ENCODE assay signal across 8 mouse cellular contexts in genomic region chr11:30265666-30266065, GRCm38 (mm10). TPM values are rescaled to one million over a fixed set of nuclear protein-coding genes. Genes with fewer than 3 reads are reported as not detected.
DNase-seq lines count a peak whose midpoint lies in the region; ATAC-seq and TF ChIP-seq lines count a peak whose summit lies in the region.

No protein-coding gene starts in this region.

- ATAC-seq in intestine, embryonic 14.5 days (replicated peaks; ENCODE audit: low FRiP score, low TSS enrichment, low read depth): no peak
- no peak for ATAC-seq in neural tube, embryonic 13.5 days (ENCODE audit: low read depth)
- ATAC-seq in megakaryocyte-erythroid progenitor cell, adult 5-6 weeks (replicated peaks; ENCODE audit: low FRiP score, low TSS enrichment, poor library complexity, severe bottlenecking): no peak

- H3K27ac ChIP-seq in left cerebral cortex, adult 2 months: peak overlapping the region; percentile 100; the same call in 1 of the 2 replicates
- H3K27ac ChIP-seq in forebrain, embryonic 10.5 days: no peak overlapping the region
- H3K27ac ChIP-seq in intestine, embryonic 14.5 days (ENCODE audit: low read depth): no peak overlapping the region
- no peak overlapping the region for H3K27ac ChIP-seq in neural tube, embryonic 13.5 days (replicated peaks)

- WGBS in forebrain, embryonic 10.5 days: 91% methylated on average over 2 of the region's 2 CpGs
- 75% methylated on average over 2 of the region's 2 CpGs for WGBS in intestine, embryonic 14.5 days
- WGBS in neural tube, embryonic 13.5 days: 69% methylated on average over 2 of the region's 2 CpGs

- H3K36me3 ChIP-seq in forebrain, embryonic 10.5 days (replicated peaks): no peaks in the 10 kb centered on the region
- no peaks in the 10 kb centered on the region for H3K36me3 ChIP-seq in intestine, embryonic 14.5 days (ENCODE audit: control insufficient read depth, insufficient read depth, low read length)
- H3K36me3 ChIP-seq in neural tube, embryonic 13.5 days: no peaks in the 10 kb centered on the region

- intact Hi-C loops in left cerebral cortex, adult 2 months (cut with DNase I): loop anchor here (5.0 kb wide), 6 partner anchors 103 to 367 kb away; no protein-coding TSS in a partner anchor
- intact Hi-C loops in left cerebral cortex, postnatal 25 days (cut with DNase I): loop anchor here (5.0 kb wide), 2 partner anchors 118 to 238 kb away; partner anchors contain the start of gene Eml6

- H3K4me2 ChIP-seq in intestine, embryonic 14.5 days (ENCODE audit: low read length): peak overlapping the region; percentile 71
- peak overlapping the region; percentile 77 for H3K4me2 ChIP-seq in neural tube, embryonic 13.5 days

- H3K4me1 ChIP-seq in forebrain, embryonic 10.5 days: peaks cover 14% of the 10 kb centered on the region
- peaks cover 7% of the 10 kb centered on the region for H3K4me1 ChIP-seq in intestine, embryonic 14.5 days (replicated peaks; ENCODE audit: control insufficient read depth, insufficient read depth, low read length)
- peaks cover 36% of the 10 kb centered on the region for H3K4me1 ChIP-seq in neural tube, embryonic 13.5 days (replicated peaks)

- no peak overlapping the region for H3K9ac ChIP-seq in intestine, embryonic 14.5 days (ENCODE audit: low read length)
- peak overlapping the region; percentile 71 for H3K9ac ChIP-seq in neural tube, embryonic 13.5 days

- H3K4me3 ChIP-seq in left cerebral cortex, adult 2 months: peak overlapping the region; percentile 63
- H3K4me3 ChIP-seq in forebrain, embryonic 10.5 days: peak overlapping the region; percentile 90; the same call in 1 of the 2 replicates
- peak overlapping the region; percentile 98 for H3K4me3 ChIP-seq in intestine, embryonic 14.5 days (ENCODE audit: low read depth, low read length)
- H3K4me3 ChIP-seq in neural tube, embryonic 13.5 days: peak overlapping the region; percentile 99

- no peak for DNase-seq in left cerebral cortex, adult 2 months (ENCODE audit: extremely low spot score in 1 of 2, low spot score in 2 of 2)
- no peak for DNase-seq in left cerebral cortex, postnatal 25 days (ENCODE audit: low spot score in 2 of 2)
- no peak for DNase-seq in forebrain, embryonic 10.5 days (ENCODE audit: extremely low spot score, low spot score)
- no peak for DNase-seq in intestine, embryonic 14.5 days (ENCODE audit: low spot score)
- DNase-seq in ovary, postnatal 10 days (ENCODE audit: low spot score): no peak
- DNase-seq in gastrocnemius, postnatal 10 days: no peak

- H3K27me3 ChIP-seq in forebrain, embryonic 10.5 days (ENCODE audit: poor library complexity, severe bottlenecking): peaks cover 38% of the 10 kb centered on the region
- no peaks in the 10 kb centered on the region for H3K27me3 ChIP-seq in intestine, embryonic 14.5 days (replicated peaks; ENCODE audit: control insufficient read depth, insufficient read depth, low read length)
- no peaks in the 10 kb centered on the region for H3K27me3 ChIP-seq in neural tube, embryonic 13.5 days

- no peaks in the 10 kb centered on the region for H3K9me3 ChIP-seq in forebrain, embryonic 10.5 days
- no peaks in the 10 kb centered on the region for H3K9me3 ChIP-seq in intestine, embryonic 14.5 days (ENCODE audit: control insufficient read depth, low read length)
- H3K9me3 ChIP-seq in neural tube, embryonic 13.5 days: no peaks in the 10 kb centered on the region

- no peak for TF ChIP-seq CTCF in left cerebral cortex, adult 2 months (IDR thresholded peaks at IDR 0.05)

RNA-seq across cellular contexts. Expression of gene Sptbn1, which starts 2.3 kb away (rescaled TPM):
- total RNA-seq in left cerebral cortex, adult 2 months (2021): 100 to 1,000 TPM; 601 to 602 TPM
- total RNA-seq in left cerebral cortex, postnatal 25 days (2021): 100 to 1,000 TPM; 614 to 635 TPM
- polyA plus RNA-seq in forebrain, embryonic 10.5 days (2016; fragmentation: Nextera tagmentation; extraction: Ambion mirVana): 57.3 and 59.4 TPM in 2 replicates
- polyA plus RNA-seq in intestine, embryonic 14.5 days (2014; fragmentation: Nextera tagmentation; extraction: Ambion mirVana): 129 and 131 TPM in 2 replicates
- polyA plus RNA-seq in neural tube, embryonic 13.5 days (2015; fragmentation: Nextera tagmentation; extraction: Ambion mirVana): 183 and 188 TPM in 2 replicates
- 12.0 and 12.6 TPM in 2 replicates for total RNA-seq in megakaryocyte-erythroid progenitor cell, adult 5-6 weeks (2014; fragmentation: Nextera tagmentation)
- total RNA-seq in megakaryocyte-erythroid progenitor cell, adult 5-6 weeks (2017): 12.8 and 23.8 TPM in 2 replicates
- total RNA-seq in gastrocnemius, postnatal 10 days (2021): 100 to 1,000 TPM; 147 to 171 TPM

Comparison
In these comparisons a context has a peak if more than half of its experiments do, and no peak if none do; other contexts are left out.
1. RNA of gene Sptbn1, which starts 2.3 kb away (total RNA-seq): 614 to 635 TPM in left cerebral cortex, postnatal 25 days, 601 to 602 TPM in left cerebral cortex, adult 2 months and 147 to 171 TPM in gastrocnemius, postnatal 10 days; 12.0 to 23.8 TPM in megakaryocyte-erythroid progenitor cell, adult 5-6 weeks; every median in the first group is over 4 times any median in the second.
2. Peak in every context shown above with its lines, with median percentiles within 50 percentile points of each other: H3K4me3 ChIP-seq.